Mouse (Mus musculus): ENCODE data around the gene Gm20767. TPM values are rescaled to one million over a fixed set of nuclear protein-coding genes. Genes with fewer than 3 reads are reported as not detected.

Gm20767 gene
- polyA plus RNA-seq (2012; rRNA removed): not detected in 2 replicates

DNA sequence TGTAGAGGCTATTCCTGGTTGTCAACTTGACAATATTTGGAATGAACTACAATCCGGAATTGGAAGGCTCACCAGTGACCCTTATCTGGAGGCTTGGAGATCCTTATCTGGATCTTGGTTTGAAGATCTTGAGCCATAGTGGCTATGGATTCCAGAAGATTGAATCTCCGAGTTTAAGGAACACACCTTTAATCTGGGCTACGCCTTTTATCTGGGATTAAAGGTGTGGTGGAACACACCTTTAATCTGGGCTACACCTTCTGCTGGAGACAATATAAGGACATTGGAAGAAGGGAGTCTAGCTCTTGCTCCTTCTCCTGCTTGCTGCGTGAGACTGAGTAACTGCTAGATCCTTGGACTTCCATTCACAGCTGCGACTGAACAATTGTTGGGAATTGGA, at the start of gene Gm20767:
Gene Gm20767, plus strand, starts transcription at position 301 of the 400 bp plus-strand sequence.

DNA sequence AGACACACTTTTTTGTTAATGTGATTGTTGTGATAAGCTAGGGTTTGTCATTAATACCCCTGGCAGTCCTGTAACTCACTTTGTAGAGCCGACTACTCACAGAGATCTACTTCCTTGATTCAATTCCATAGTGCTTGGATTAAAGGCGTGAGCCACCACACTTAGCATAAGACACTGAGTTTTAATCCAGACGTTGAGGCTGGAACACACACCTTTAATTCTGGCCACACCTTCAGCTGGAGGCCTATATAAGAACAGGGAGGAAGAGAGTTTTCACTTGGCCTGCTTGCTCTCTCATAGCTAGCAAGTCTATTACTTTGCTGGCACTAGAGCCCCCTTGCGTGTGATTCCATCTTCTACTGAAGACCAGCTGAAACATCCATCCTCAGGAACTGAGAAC, 32.1 kb downstream of the Gm20767 start, which contains the start of gene Gm21818:
Gene Gm21818, plus strand, starts transcription at position 301 of the 400 bp plus-strand sequence.

Other genes with a start within 250 kb of the Gm20767 start
- gene Tcstv1, start 245.5 kb upstream of the Gm20767 start, polyA plus RNA-seq (2012; rRNA removed): not detected in 2 replicates
- not detected in 2 replicates for gene Gm21761, start 211.0 kb upstream of the Gm20767 start, polyA plus RNA-seq (2012; rRNA removed)
- not detected in 2 replicates for gene B020031M17Rik, start 189.4 kb upstream of the Gm20767 start, polyA plus RNA-seq (2012; rRNA removed)
- not detected in 2 replicates for gene Gm36079, start 113.2 kb upstream of the Gm20767 start, polyA plus RNA-seq (2012; rRNA removed)
- gene Gm21188, start 88.1 kb upstream of the Gm20767 start, polyA plus RNA-seq (2012; rRNA removed): 0.60 and 0.71 TPM in 2 replicates
- not detected in 2 replicates for gene Gm21818, start 32.2 kb downstream of the Gm20767 start, polyA plus RNA-seq (2012; rRNA removed)
- 0.21 and 0.26 TPM in 2 replicates for gene Gm21762, start 75.7 kb downstream of the Gm20767 start, polyA plus RNA-seq (2012; rRNA removed)
- not detected in 2 replicates for gene Gm21731, start 98.9 kb downstream of the Gm20767 start, polyA plus RNA-seq (2012; rRNA removed)
- gene AF067061, start 122.9 kb downstream of the Gm20767 start, polyA plus RNA-seq (2012; rRNA removed): not detected in 2 replicates
- not detected in 2 replicates for gene BC147527, start 160.1 kb downstream of the Gm20767 start, polyA plus RNA-seq (2012; rRNA removed)
- gene Tcstv3, start 176.6 kb downstream of the Gm20767 start, polyA plus RNA-seq (2012; rRNA removed): not detected in 2 replicates

Data from ovary, adult 2 months (tissue).